Mouse (Mus musculus) intestine, postnatal 0 days (tissue): ENCODE measurements around the gene Sec22b. TPM values are rescaled to one million over a fixed set of nuclear protein-coding genes. Genes with fewer than 3 reads are reported as not detected.

ENCODE experiments used
- ATAC-seq: fragments of 200-750 bp; cut with Nextera tagmentation; 2 replicates; pipeline ENCODE4 v1.8.0; 2017; ENCODE audit warnings: mild to moderate bottlenecking, moderate TSS enrichment, moderate library complexity
- H3K27ac ChIP-seq: fragments of 300-500 bp; sonication (generic); 2 replicates; pipeline ENCODE4 v1.5.1; 2014; ENCODE audit warnings: mild to moderate bottlenecking, low read depth, low read length, moderate library complexity
- H3K27me3 ChIP-seq: fragments of 300-500 bp; sonication (generic); replicated peaks from 2 replicates; pipeline ENCODE4 v1.6.1; 2014; ENCODE audit warnings: low read length, mixed read lengths; ENCODE audit not compliant: control insufficient read depth, insufficient read depth
- H3K36me3 ChIP-seq: fragments of 300-500 bp; sonication (generic); 2 replicates; pipeline ENCODE4 v1.6.1; 2014; ENCODE audit warnings: mild to moderate bottlenecking, moderate library complexity; ENCODE audit not compliant: control insufficient read depth, insufficient read depth
- H3K4me1 ChIP-seq: fragments of 300-500 bp; sonication (generic); replicated peaks from 2 replicates; pipeline ENCODE4 v1.6.1; 2014; ENCODE audit warnings: antibody characterized with exemption, low read length, mixed read lengths; ENCODE audit not compliant: control insufficient read depth, insufficient read depth
- H3K4me2 ChIP-seq: fragments of 300-500 bp; sonication (generic); replicated peaks from 2 replicates; pipeline ENCODE4 v1.6.1; 2014; ENCODE audit warnings: low read depth, mild to moderate bottlenecking, moderate library complexity
- H3K4me3 ChIP-seq: fragments of 300-500 bp; sonication (generic); 2 replicates; pipeline ENCODE4 v1.5.1; 2014; ENCODE audit warnings: low read depth, low read length
- H3K9ac ChIP-seq: fragments of 300-500 bp; sonication (generic); 2 replicates; pipeline ENCODE4 v1.6.1; 2014; ENCODE audit warnings: mild to moderate bottlenecking, low read depth, low read length
- H3K9me3 ChIP-seq: fragments of 300-500 bp; sonication (generic); 2 replicates; pipeline ENCODE4 v1.6.1; 2016; ENCODE audit warnings: mixed run types; ENCODE audit not compliant: control insufficient read depth
- CTCF ChIP-seq: sonication (generic); IDR thresholded peaks from 2 replicates; pipeline ENCODE4 v1.5.1; 2016; ENCODE audit warnings: low read depth, mild to moderate bottlenecking, control low read depth, antibody characterized with exemption, moderate library complexity
- WGBS: fragments of 180-500 bp; shearing (Covaris S2); extraction: QIAGEN DNeasy Blood & Tissue Kit; methylation state at CpG from one replicate; pipeline ENCODE4 v1.1.7; 2014; 5-methylcytosine and 5-hydroxymethylcytosine counted together
- polyA plus RNA-seq: library from polyadenylated mRNA; unstranded; fragments of >200 nt; fragmentation: Nextera tagmentation; extraction: Ambion mirVana; gene quantifications from 2 replicates; pipeline ENCODE4 v1.2.1, GENCODE M21; 2015

Sec22b gene
- polyA plus RNA-seq, 1 experiment from 2014 or later, result 228 TPM

DNA sequence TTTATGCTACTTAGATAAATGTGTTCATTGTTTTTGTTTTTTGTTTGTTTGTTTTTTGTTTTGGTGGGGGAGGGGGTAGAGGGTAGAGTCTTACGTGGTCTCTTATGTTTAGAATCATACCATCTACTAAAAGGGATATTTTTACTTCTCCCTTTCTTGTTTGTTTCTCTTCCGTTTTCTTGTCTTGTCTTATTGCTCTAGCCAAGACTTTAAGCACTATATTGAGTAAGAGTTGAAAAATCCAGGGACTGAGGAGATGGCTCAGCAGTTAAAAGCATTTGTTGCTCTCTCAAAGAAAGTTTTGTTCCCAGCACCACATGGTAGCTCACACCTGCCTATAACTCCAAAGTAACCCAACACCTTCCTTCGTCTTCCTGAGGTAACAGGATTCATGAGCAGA, 50.1 kb downstream of the Sec22b start:
- 91% methylated on average over 3 of the region's 3 CpGs for WGBS
- TF ChIP-seq CTCF, result no peak

DNA sequence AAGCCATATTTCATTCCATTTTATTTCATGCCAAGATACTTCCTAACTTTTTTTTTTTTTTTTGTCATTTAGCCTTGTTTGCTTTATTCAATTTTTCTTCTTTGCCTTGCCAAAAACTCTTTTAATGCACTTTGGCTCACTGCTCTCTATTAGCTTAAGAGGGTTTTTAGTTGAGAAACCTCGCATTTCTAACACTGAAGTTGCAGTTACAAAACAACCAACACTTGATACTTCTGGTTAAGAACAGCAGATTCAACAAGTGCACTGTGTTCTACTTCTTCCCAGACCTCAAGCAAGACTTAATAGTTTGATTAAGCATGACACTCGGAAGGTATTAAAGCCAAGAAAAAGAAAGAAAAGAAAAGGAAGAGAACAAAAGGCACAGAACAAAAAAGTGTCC, 52.2 kb downstream of the Sec22b start:
- 89% methylated on average over 2 of the region's 2 CpGs for WGBS
- no peak for TF ChIP-seq CTCF
- no peak for ATAC-seq
- no peak overlapping the region for H3K9ac ChIP-seq
- no peaks in the 10 kb centered on the region for H3K4me1 ChIP-seq
- no peak overlapping the region for H3K4me3 ChIP-seq
- H3K36me3 ChIP-seq, result no peaks in the 10 kb centered on the region
- H3K9me3 ChIP-seq, result 0 out of 2 replicates have a peak, but pooled peaks cover 6% of the 10 kb centered on the region
- H3K4me2 ChIP-seq, result no peak overlapping the region
- H3K27me3 ChIP-seq, result no peaks in the 10 kb centered on the region
- no peak overlapping the region for H3K27ac ChIP-seq

More for the DNA sequence above, 50.1 kb downstream of the Sec22b start:
- ATAC-seq, result no peak
- no peaks in the 10 kb centered on the region for H3K27me3 ChIP-seq
- no peak overlapping the region for H3K4me2 ChIP-seq
- H3K27ac ChIP-seq, result no peak overlapping the region
- 0 out of 2 replicates have a peak, but pooled peaks cover 6% of the 10 kb centered on the region for H3K9me3 ChIP-seq
- no peaks in the 10 kb centered on the region for H3K36me3 ChIP-seq
- H3K4me1 ChIP-seq, result no peaks in the 10 kb centered on the region
- H3K9ac ChIP-seq, result no peak overlapping the region
- H3K4me3 ChIP-seq, result no peak overlapping the region

DNA sequence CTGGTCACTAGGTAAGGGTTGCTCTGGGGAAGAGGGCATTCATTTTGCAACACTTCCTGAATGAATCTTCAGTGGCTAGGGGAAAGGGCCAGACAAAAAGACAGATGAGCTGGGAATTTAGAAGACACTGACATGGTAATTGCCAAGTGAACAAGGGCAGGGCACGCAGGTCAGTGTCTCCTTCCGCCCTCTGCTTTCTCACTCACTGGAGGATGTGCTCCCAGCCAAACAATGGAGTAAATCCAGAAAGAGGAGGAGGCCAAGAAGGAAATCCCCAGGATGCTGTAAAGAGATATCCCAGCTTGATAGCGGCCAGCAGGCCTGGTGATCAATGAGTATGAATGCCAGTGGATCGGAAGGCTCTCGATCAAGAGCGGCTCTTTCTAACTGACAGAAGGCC, 55.3 kb downstream of the Sec22b start:
- WGBS, result 63% methylated on average over 6 of the region's 6 CpGs
- H3K27ac ChIP-seq, result no peak overlapping the region

DNA sequence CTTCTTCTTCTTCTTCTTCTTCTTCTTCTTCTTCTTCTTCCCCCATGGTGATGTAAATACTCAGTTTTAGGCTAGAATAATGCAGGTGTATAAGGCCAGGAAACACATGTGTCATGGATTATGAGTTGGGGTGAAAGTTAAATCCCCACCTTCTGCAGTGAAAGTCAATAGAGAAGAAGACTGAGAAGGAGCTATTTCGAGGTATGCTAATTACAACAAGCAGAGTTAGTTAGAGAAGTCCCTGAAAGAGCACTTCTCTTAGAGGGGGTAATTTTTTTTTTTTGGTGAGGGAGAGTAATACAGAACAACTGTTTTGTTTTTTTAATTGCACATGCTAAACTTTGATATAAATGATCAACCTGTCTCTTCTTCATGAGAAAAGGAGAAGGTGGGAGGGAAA, 55.9 kb downstream of the Sec22b start:
- Histone ChIP-seq H3K4me1 (no peaks in the 10 kb centered on the region), H3K9ac (no peak overlapping the region), H3K9me3 (0 out of 2 replicates have a peak, but pooled peaks cover 6% of the 10 kb centered on the region), H3K4me2 (no peak overlapping the region), H3K27me3 (no peaks in the 10 kb centered on the region), H3K36me3 (no peaks in the 10 kb centered on the region), H3K27ac (no peak overlapping the region), H3K4me3 (no peak overlapping the region)
- ATAC-seq, result no peak
- no peak for TF ChIP-seq CTCF
- WGBS, result 61% methylated on average over 1 of the region's 1 CpGs

More for the DNA sequence above, 55.3 kb downstream of the Sec22b start:
- 0 out of 2 replicates have a peak, but pooled peaks cover 6% of the 10 kb centered on the region for H3K9me3 ChIP-seq
- no peak for TF ChIP-seq CTCF
- H3K27me3 ChIP-seq, result no peaks in the 10 kb centered on the region
- H3K36me3 ChIP-seq, result no peaks in the 10 kb centered on the region
- no peak overlapping the region for H3K4me3 ChIP-seq
- H3K9ac ChIP-seq, result no peak overlapping the region
- no peak for ATAC-seq
- H3K4me2 ChIP-seq, result no peak overlapping the region
- no peaks in the 10 kb centered on the region for H3K4me1 ChIP-seq

DNA sequence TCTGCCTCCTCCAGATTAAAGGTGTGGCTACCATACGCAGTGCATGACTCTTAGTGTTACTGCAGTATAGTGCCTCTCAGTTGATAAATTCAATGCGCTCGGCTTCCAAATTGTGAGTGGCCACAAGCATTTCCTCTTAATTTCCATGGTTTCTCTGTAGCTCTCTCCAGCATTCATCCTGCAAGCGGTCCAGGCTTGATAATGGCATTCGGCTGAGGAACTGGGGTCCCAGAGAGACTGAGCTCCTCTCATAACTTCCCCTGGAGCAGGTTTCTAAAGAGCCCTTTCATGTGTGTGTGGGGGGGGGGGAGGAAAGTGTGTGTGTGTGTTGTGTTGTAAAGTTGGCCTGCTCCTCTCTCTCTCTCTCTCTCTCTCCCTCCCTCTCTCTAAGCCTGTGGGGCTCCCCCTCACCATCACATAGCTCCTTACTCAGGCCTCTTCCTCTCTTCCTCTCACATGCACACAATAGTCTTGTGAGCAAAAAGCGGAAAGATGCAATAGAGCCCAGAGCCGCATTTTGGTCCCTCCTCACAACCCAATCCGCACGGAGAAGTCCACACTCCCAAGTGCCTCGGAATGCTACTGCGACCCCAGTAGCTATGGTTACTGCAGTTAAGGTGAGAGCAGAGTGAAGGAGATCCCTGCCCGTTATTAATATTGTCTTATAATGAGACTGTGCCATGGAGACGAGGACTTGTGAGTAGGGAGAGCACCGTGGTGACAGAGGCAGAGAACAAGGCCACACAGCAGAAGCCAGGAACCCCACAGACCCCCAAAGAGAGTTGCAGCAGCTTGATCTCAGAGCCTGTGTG, 60.0 kb downstream of the Sec22b start:
- no peak overlapping the region for H3K4me2 ChIP-seq
- 80% methylated on average over 14 of the region's 14 CpGs for WGBS
- no peak for ATAC-seq

DNA sequence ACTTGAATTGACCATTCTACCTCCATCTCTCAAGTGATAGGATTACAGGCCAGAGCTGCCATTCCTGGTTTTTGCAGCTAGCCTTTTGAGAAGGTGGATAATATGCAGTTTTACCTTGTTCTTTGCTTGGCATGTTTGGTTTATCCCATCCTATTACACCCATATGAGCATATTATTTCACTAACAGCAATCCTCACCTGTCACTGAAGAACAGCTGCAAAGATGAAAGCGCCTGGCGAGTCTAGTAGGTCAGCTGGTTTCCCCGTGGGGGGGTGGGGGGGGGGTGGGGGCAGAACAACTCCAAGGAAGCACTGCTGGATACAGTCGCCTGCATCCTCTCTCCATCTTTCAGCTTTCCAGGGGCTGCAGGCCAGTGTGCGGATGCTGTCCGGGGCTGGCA, 61.0 kb downstream of the Sec22b start:
- TF ChIP-seq CTCF, result no peak
- Histone ChIP-seq H3K9me3 (no peaks in the 10 kb centered on the region), H3K4me1 (no peaks in the 10 kb centered on the region; the same call in 1 of the 2 replicates), H3K36me3 (no peaks in the 10 kb centered on the region), H3K4me3 (no peak overlapping the region), H3K27ac (no peak overlapping the region), H3K27me3 (no peaks in the 10 kb centered on the region), H3K9ac (no peak overlapping the region), H3K4me2 (no peak overlapping the region)
- ATAC-seq, result no peak
- WGBS, result 71% methylated on average over 6 of the region's 6 CpGs

More for the DNA sequence above, 60.0 kb downstream of the Sec22b start:
- Histone ChIP-seq H3K4me1 (no peaks in the 10 kb centered on the region; the same call in 1 of the 2 replicates), H3K27me3 (no peaks in the 10 kb centered on the region), H3K4me3 (no peak overlapping the region), H3K27ac (no peak overlapping the region), H3K36me3 (no peaks in the 10 kb centered on the region), H3K9me3 (no peaks in the 10 kb centered on the region), H3K9ac (no peak overlapping the region)
- TF ChIP-seq CTCF, result no peak
